In genomic region chr11:66567382-66567781, GRCm38 (mm10) we compare ENCODE assay signal across 12 mouse cellular contexts. TPM values are rescaled to one million over a fixed set of nuclear protein-coding genes. Genes with fewer than 3 reads are reported as not detected.
DNase-seq lines count a peak whose midpoint lies in the region; ATAC-seq lines count a peak whose summit lies in the region.
"Had no signal": no experiment of that assay in that cellular context is flagged by ENCODE, and none has a peak within 500 bp of the region (broad histone marks: within the 10 kb centered on the region; RNA-seq: fewer than 3 reads in every experiment).

No protein-coding gene starts in this region.

- WGBS in heart, embryonic 12.5 days = under 1% methylated on average over 10 of the region's 10 CpGs
- WGBS in hindbrain, embryonic 14.5 days = 12% methylated on average over 10 of the region's 10 CpGs
- WGBS in neural tube, embryonic 15.5 days = 4% methylated on average over 10 of the region's 10 CpGs

- H3K27me3 ChIP-seq in heart, embryonic 12.5 days (replicated peaks) = peaks cover 28% of the 10 kb centered on the region
- 0 out of 2 replicates have a peak, but pooled peaks cover 16% of the 10 kb centered on the region for H3K27me3 ChIP-seq in hindbrain, embryonic 14.5 days (ENCODE audit: control insufficient read depth, insufficient read depth, low read length)
- H3K27me3 ChIP-seq in neural tube, embryonic 15.5 days (replicated peaks) = peaks cover 9% of the 10 kb centered on the region; the same call in 1 of the 2 replicates

- H3K4me1 ChIP-seq in heart, embryonic 12.5 days (replicated peaks) = peaks cover 5% of the 10 kb centered on the region; the same call in 1 of the 2 replicates
- peaks cover 6% of the 10 kb centered on the region; the same call in 1 of the 2 replicates for H3K4me1 ChIP-seq in hindbrain, embryonic 14.5 days (replicated peaks; ENCODE audit: control insufficient read depth, insufficient read depth, low read length)
- H3K4me1 ChIP-seq in neural tube, embryonic 15.5 days = peaks cover 17% of the 10 kb centered on the region

- no peak overlapping the region for H3K27ac ChIP-seq in heart, embryonic 12.5 days (ENCODE audit: poor library complexity, severe bottlenecking)
- no peak overlapping the region for H3K27ac ChIP-seq in hindbrain, embryonic 14.5 days
- no peak overlapping the region for H3K27ac ChIP-seq in neural tube, embryonic 15.5 days (replicated peaks)

- intact Hi-C loops in heart, postnatal 25 days (cut with DNase I) = no loop called here

- DNase-seq in heart, postnatal 25 days (ENCODE audit: low spot score) = no peak
- peak; percentile 2 for DNase-seq in thymus, postnatal 0 days (ENCODE audit: low spot score)
- no peak for DNase-seq in thymus, postnatal 36 days
- no peak for DNase-seq in hindbrain, embryonic 14.5 days (ENCODE audit: low spot score)
- DNase-seq in gastrocnemius, adult 18-20 months (ENCODE audit: low spot score) = no peak
- no peak for DNase-seq in right cerebral cortex, postnatal 25 days
- DNase-seq: adrenal gland, postnatal 14 days; cerebellum, adult 9-11 months; left cerebral cortex, postnatal 4 days; lung, postnatal 36 days had no signal

- 0 out of 2 replicates have a peak overlapping the region, but pooled peaks have one; percentile 2 for H3K4me3 ChIP-seq in heart, embryonic 12.5 days
- H3K4me3 ChIP-seq in hindbrain, embryonic 14.5 days (replicated peaks; ENCODE audit: low read length) = no peak overlapping the region
- 0 out of 2 replicates have a peak overlapping the region, but pooled peaks have one; percentile 6 for H3K4me3 ChIP-seq in neural tube, embryonic 15.5 days (replicated peaks)

- no peaks in the 10 kb centered on the region for H3K9me3 ChIP-seq in heart, embryonic 12.5 days (replicated peaks)
- H3K9me3 ChIP-seq in hindbrain, embryonic 14.5 days (ENCODE audit: control insufficient read depth, low read length) = no peaks in the 10 kb centered on the region
- H3K9me3 ChIP-seq in neural tube, embryonic 15.5 days (replicated peaks) = no peaks in the 10 kb centered on the region

- ATAC-seq in heart, embryonic 12.5 days (ENCODE audit: insufficient number of reproducible peaks, low FRiP score) = no peak
- no peak for ATAC-seq in hindbrain, embryonic 14.5 days (ENCODE audit: low FRiP score)
- ATAC-seq in neural tube, embryonic 15.5 days (ENCODE audit: low FRiP score) = no peak

- H3K36me3 ChIP-seq in heart, embryonic 12.5 days = no peaks in the 10 kb centered on the region
- no peaks in the 10 kb centered on the region for H3K36me3 ChIP-seq in hindbrain, embryonic 14.5 days (replicated peaks; ENCODE audit: control insufficient read depth, insufficient read depth)
- H3K36me3 ChIP-seq in neural tube, embryonic 15.5 days = no peaks in the 10 kb centered on the region

- no peak overlapping the region for H3K9ac ChIP-seq in heart, embryonic 12.5 days
- H3K9ac ChIP-seq in hindbrain, embryonic 14.5 days = no peak overlapping the region
- 0 out of 2 replicates have a peak overlapping the region, but pooled peaks have one; percentile 20 for H3K9ac ChIP-seq in neural tube, embryonic 15.5 days (replicated peaks)

- H3K4me2 ChIP-seq in heart, embryonic 12.5 days = peak overlapping the region; percentile 46
- peak overlapping the region; percentile 14; the same call in 1 of the 2 replicates for H3K4me2 ChIP-seq in hindbrain, embryonic 14.5 days (replicated peaks)
- peak overlapping the region; percentile 40 for H3K4me2 ChIP-seq in neural tube, embryonic 15.5 days

RNA-seq across cellular contexts. Expression of gene Shisa6, which starts 41.6 kb away (rescaled TPM):
- polyA plus RNA-seq in heart, embryonic 12.5 days (2016; fragmentation: Nextera tagmentation; extraction: Ambion mirVana) = 0.28 TPM in 2 replicates
- under 1 TPM; 0.21 to 0.45 TPM for total RNA-seq in heart, postnatal 25 days (2021)
- polyA plus RNA-seq in thymus, postnatal 0 days (2015; fragmentation: Nextera tagmentation; extraction: Ambion mirVana) = 0.23 and 0.24 TPM in 2 replicates
- polyA plus RNA-seq in hindbrain, embryonic 14.5 days (2014; fragmentation: Nextera tagmentation; extraction: Ambion mirVana) = 8.0 and 8.5 TPM in 2 replicates
- 8.0 and 8.7 TPM in 2 replicates for polyA plus RNA-seq in neural tube, embryonic 15.5 days (2015; fragmentation: Nextera tagmentation; extraction: Ambion mirVana)
- under 1 TPM; 0.05 to 0.14 TPM for total RNA-seq in gastrocnemius, adult 18-20 months (2021)
